Mouse (Mus musculus) ES-E14 (cell line): ENCODE measurements around the gene Rad54l2.

Experiments used
- CHD2 ChIP-seq: IDR thresholded peaks from 2 replicates; pipeline ENCODE4 v1.6.1; 2014; ENCODE audit warnings: mild to moderate bottlenecking, low read depth, low read length, inconsistent platforms
- HCFC1 ChIP-seq: IDR thresholded peaks from 2 replicates; pipeline ENCODE4 v1.6.1; 2012; ENCODE audit warnings: low read length, inconsistent platforms, borderline replicate concordance; ENCODE audit not compliant: insufficient read depth
- MAFK ChIP-seq: IDR thresholded peaks from 2 replicates; pipeline ENCODE4 v1.6.1; 2014; ENCODE audit warnings: mild to moderate bottlenecking, low read depth, low read length, inconsistent platforms; ENCODE audit not compliant: insufficient read depth
- ZC3H11A ChIP-seq: IDR thresholded peaks from 2 replicates; pipeline ENCODE4 v1.6.1; 2012; ENCODE audit warnings: low read depth, mild to moderate bottlenecking, inconsistent platforms, low read length, borderline replicate concordance
- ZNF384 ChIP-seq: IDR thresholded peaks from 2 replicates; pipeline ENCODE4 v1.6.1; 2012; ENCODE audit warnings: low read depth, low read length, inconsistent platforms

DNA sequence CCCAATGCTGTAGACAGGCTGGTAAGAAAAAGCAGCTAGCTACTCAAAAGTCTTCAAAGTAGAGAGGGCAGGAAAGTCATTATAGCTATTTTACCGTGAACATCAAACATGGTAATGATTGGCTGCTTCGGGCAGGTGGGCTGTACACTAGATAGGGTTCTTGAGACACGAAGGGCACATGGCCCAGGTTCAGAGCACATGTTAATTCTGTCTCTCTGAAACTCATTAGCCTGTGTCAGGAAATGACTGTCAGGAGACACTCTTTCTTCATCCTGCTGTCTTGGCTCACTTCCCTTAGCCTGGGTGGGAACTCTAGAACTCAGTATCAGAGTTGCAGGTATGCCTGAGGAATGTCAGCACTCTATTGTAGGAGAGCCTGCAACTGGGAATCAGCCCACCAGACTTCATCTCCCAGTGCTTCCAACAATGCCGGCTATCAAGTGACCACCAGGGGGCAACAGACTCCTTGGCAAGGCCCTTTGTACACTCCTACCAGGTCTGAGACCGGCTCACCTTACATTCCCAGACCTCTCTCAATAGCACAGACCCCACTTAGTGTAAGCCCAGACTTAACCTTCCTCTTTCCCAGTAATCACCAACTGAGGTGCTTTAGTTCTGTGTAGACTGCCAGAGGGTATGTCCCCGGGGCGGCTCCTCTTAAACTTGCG lies 101.9 kb downstream of the Rad54l2 start:
- TF ChIP-seq MAFK (no peak), CHD2 (no peak), HCFC1 (no peak), ZC3H11A (0 out of 2 replicates have a peak, but pooled peaks have one; percentile 21), ZNF384 (no peak)
